Mouse (Mus musculus) G1E (cell line): Measurements from ENCODE around the gene Ddx39b. TPM values are rescaled to one million over a fixed set of nuclear protein-coding genes. Genes with fewer than 3 reads are reported as not detected.
A peak's percentile ranks its signal among the peaks of the same experiment; 100 is the strongest.

Experiments used
- ATAC-seq: 2 replicates; pipeline ENCODE4 v1.8.0; 2016; ENCODE audit warnings: mild to moderate bottlenecking; ENCODE audit not compliant: insufficient number of reproducible peaks, poor library complexity, low FRiP score, severe bottlenecking; ENCODE audit errors: extremely low read depth
- DNase-seq: peaks from one replicate; pipeline ENCODE4 v3.0.0; 2012; ENCODE audit warnings: low spot score
- H3K27me3 ChIP-seq: 2 replicates; pipeline ENCODE4 v1.6.1; 2012; ENCODE audit warnings: mild to moderate bottlenecking, low read length, inconsistent platforms; ENCODE audit not compliant: insufficient read depth
- H3K36me3 ChIP-seq: replicated peaks from 2 replicates; pipeline ENCODE3; 2012; ENCODE audit warnings: mild to moderate bottlenecking, inconsistent platforms
- H3K4me1 ChIP-seq: 2 replicates; pipeline ENCODE4 v1.6.1; 2012; ENCODE audit warnings: low read depth, low read length, inconsistent platforms, mixed read lengths; ENCODE audit not compliant: insufficient read depth
- H3K4me3 ChIP-seq: 2 replicates; pipeline ENCODE4 v1.5.1; 2012; ENCODE audit warnings: low read depth, mild to moderate bottlenecking, inconsistent platforms, low read length, moderate library complexity, mixed read lengths
- H3K9me3 ChIP-seq: replicated peaks from 2 replicates; pipeline ENCODE4 v1.6.1; 2012; ENCODE audit warnings: inconsistent platforms
- CTCF ChIP-seq: IDR thresholded peaks from 2 replicates; pipeline ENCODE4 v1.5.1; 2012; ENCODE audit warnings: low read depth, low read length, inconsistent platforms, mixed read lengths
- GATA1 ChIP-seq: IDR thresholded peaks from 2 replicates; pipeline ENCODE4 v1.6.1; 2012; ENCODE audit warnings: borderline replicate concordance, low read length, inconsistent platforms, mixed read lengths
- GATA2 ChIP-seq: IDR thresholded peaks from 2 replicates; pipeline ENCODE4 v1.6.1; 2012; ENCODE audit warnings: low read depth, low read length, inconsistent platforms, borderline replicate concordance
- POLR2AphosphoS5 ChIP-seq: IDR thresholded peaks from 2 replicates; pipeline ENCODE4 v1.6.1; 2012; ENCODE audit warnings: low read depth, low read length, inconsistent platforms; ENCODE audit not compliant: insufficient replicate concordance
- TAL1 ChIP-seq: conservative IDR thresholded peaks from 2 replicates; pipeline ENCODE4 v1.6.1; 2012; ENCODE audit warnings: low read depth, low read length, inconsistent platforms, mixed read lengths
- polyA plus RNA-seq: library from polyadenylated mRNA; stranded (reverse); fragments of >175 nt; gene quantifications from 2 replicates; pipeline ENCODE4 v1.2.3, GENCODE M21; 2012
- total RNA-seq, 2 experiments: library from RNA; stranded (forward) in 1 of 2; stranded (reverse) in 1 of 2; fragments of 200-1000 nt in 1 of 2; fragments of >200 nt in 1 of 2; fragmentation: Nextera tagmentation in 1 of 2; gene quantifications; 2 replicates each; pipeline ENCODE4 v1.2.3; 2014 to 2017

Gene Ddx39b
- total and polyA plus RNA-seq, 3 experiments, result 174 to 424 (median 362) TPM

GRCm38 (mm10) chr17:35201787-35202186 is 39.8 kb upstream of the Ddx39b start, which contains the start of gene Tnf:
Gene Tnf, minus strand, starts transcription at chr17:35202007.
- TF ChIP-seq CTCF (no peak), TAL1 (no peak), POLR2AphosphoS5 (no peak), GATA1 (no peak), GATA2 (no peak)
- H3K36me3 ChIP-seq, result no peaks in the 10 kb centered on the region
- no peak for ATAC-seq

GRCm38 (mm10) chr17:35202442-35202841 is 39.1 kb upstream of the Ddx39b start:
- H3K4me3 ChIP-seq, result no peak overlapping the region
- H3K9me3 ChIP-seq, result no peaks in the 10 kb centered on the region
- no peaks in the 10 kb centered on the region for H3K36me3 ChIP-seq
- H3K27me3 ChIP-seq, result peaks cover 73% of the 10 kb centered on the region
- ATAC-seq (no peak), DNase-seq (no peak)
- TF ChIP-seq CTCF, result no peak
- TF ChIP-seq POLR2AphosphoS5, result no peak
- TF ChIP-seq TAL1, result no peak
- TF ChIP-seq GATA2, result no peak
- no peak for TF ChIP-seq GATA1
- H3K4me1 ChIP-seq, result peaks cover 34% of the 10 kb centered on the region

More at GRCm38 (mm10) chr17:35201787-35202186, 39.8 kb upstream of the Ddx39b start, which contains the start of gene Tnf:
- no peak for DNase-seq
- Histone ChIP-seq H3K4me3 (peak within 1 kb of the TSS; percentile 8; the same call in 1 of the 2 replicates), H3K9me3 (no peaks in the 10 kb centered on the region), H3K4me1 (peaks cover 34% of the 10 kb centered on the region), H3K27me3 (peaks cover 72% of the 10 kb centered on the region)

DNA sequence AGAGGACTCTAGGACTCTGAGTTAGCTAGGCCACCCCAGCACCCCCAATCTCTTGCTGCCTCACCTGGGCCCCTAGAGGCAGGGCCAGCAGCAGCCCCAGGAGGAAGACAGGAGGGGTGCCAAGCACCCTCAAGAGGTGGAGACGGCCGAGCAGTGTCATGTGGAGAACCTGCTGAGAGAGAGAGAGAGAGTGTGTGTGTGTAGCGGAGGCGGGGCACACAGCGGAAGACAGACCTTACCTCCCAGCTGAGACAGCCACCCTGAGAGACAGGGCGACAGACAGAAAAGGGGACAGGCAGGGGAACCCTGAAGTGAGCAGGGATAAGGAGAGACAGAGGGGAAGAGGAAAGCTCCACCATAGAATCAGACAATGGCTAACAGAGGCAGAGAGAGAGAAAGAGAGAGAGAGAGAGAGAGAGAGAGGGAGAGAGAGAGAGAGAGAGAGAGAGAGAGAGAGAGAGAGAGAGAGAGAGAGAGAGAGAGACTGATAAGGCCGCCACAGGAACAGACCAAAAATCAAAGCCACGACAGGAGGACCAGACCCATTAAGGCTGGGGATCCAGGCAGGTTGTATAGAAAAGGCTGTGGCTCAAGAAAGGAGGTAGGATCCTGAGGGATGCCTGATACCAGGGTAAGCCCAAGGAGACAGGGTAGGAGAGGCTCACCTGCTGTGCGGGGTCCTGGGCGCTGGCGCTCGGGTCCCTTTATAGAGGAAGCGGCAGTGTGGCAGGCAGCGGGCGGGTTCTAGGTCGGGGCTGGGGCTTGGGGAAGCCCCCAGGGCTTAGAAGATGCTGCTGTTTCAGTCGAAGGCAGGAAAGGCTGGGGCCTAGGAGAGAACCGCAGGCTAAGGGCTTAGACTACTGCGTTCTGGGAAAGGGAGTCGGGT is 36.8 kb upstream of the Ddx39b start, which contains the start of gene Lta:
TSS of gene Lta (minus strand) at position 858 of the 886 bp plus-strand sequence.
- no peaks in the 10 kb centered on the region for H3K36me3 ChIP-seq
- ATAC-seq (no peak), DNase-seq (no peak)
- no peak for TF ChIP-seq GATA1
- TF ChIP-seq POLR2AphosphoS5, result no peak
- no peak for TF ChIP-seq CTCF
- TF ChIP-seq GATA2, result no peak
- TF ChIP-seq TAL1, result no peak
- H3K4me3 ChIP-seq, result no peak within 1 kb of the TSS
- H3K4me1 ChIP-seq, result peaks cover 36% of the 10 kb centered on the region
- no peaks in the 10 kb centered on the region for H3K9me3 ChIP-seq
- H3K27me3 ChIP-seq, result peaks cover 81% of the 10 kb centered on the region

GRCm38 (mm10) chr17:35205380-35205769 is 36.2 kb upstream of the Ddx39b start:
- ATAC-seq (no peak), DNase-seq (no peak)
- H3K9me3 ChIP-seq, result no peaks in the 10 kb centered on the region
- H3K4me3 ChIP-seq, result no peak overlapping the region
- peaks cover 33% of the 10 kb centered on the region for H3K4me1 ChIP-seq
- H3K27me3 ChIP-seq, result peaks cover 81% of the 10 kb centered on the region
- no peaks in the 10 kb centered on the region for H3K36me3 ChIP-seq
- TF ChIP-seq TAL1 (no peak), GATA1 (no peak), POLR2AphosphoS5 (no peak), CTCF (no peak), GATA2 (no peak)

GRCm38 (mm10) chr17:35209785-35210535 is 31.6 kb upstream of the Ddx39b start:
- ATAC-seq, result no peak
- H3K4me3 ChIP-seq, result no peak overlapping the region
- no peak for TF ChIP-seq TAL1
- TF ChIP-seq GATA1, result no peak
- no peak for TF ChIP-seq POLR2AphosphoS5
- no peak for TF ChIP-seq CTCF
- TF ChIP-seq GATA2, result no peak
- DNase-seq, result no peak
- H3K36me3 ChIP-seq, result no peaks in the 10 kb centered on the region
- peaks cover 66% of the 10 kb centered on the region for H3K27me3 ChIP-seq
- peaks cover 10% of the 10 kb centered on the region for H3K4me1 ChIP-seq
- H3K9me3 ChIP-seq, result no peaks in the 10 kb centered on the region

DNA sequence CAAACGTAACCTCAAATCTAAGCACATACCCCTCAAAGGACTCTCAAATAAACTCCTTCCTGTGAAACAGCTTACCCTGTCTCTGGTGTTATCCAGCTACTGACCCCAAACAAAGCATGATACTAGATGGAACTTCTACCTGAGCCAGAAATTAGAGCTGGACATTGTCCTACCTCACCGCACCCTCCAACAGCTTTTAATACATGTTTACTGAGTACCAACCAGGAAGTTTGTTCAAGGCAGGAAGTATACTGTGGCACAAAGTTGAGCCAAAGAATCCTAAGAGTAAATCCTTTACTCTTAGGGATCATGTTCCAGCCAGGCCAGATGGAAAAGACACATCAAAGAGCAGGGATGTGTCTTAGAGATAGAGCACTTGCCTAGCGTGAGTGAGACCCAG is 31.0 kb upstream of the Ddx39b start:
- H3K4me3 ChIP-seq, result no peak overlapping the region
- TF ChIP-seq POLR2AphosphoS5 (no peak), CTCF (no peak), TAL1 (no peak), GATA1 (no peak)
- H3K9me3 ChIP-seq, result no peaks in the 10 kb centered on the region
- H3K36me3 ChIP-seq, result no peaks in the 10 kb centered on the region
- ATAC-seq, result no peak
- DNase-seq, result no peak
- H3K27me3 ChIP-seq, result peaks cover 64% of the 10 kb centered on the region
- H3K4me1 ChIP-seq, result peaks cover 10% of the 10 kb centered on the region
